Mouse (Mus musculus) midbrain, embryonic 15.5 days (tissue): ENCODE results near the gene Cox14. TPM values are rescaled to one million over a fixed set of nuclear protein-coding genes. Genes with fewer than 3 reads are reported as not detected.

ENCODE experiments used
- ATAC-seq: fragments of 200-750 bp; cut with Nextera tagmentation; replicated peaks from 2 replicates; pipeline ENCODE4 v1.8.0; 2017; ENCODE audit warnings: moderate TSS enrichment
- H3K27ac ChIP-seq: fragments of 300-500 bp; sonication (generic); 2 replicates; pipeline ENCODE4 v1.5.1; 2015; ENCODE audit warnings: mild to moderate bottlenecking, inconsistent platforms
- H3K27me3 ChIP-seq: fragments of 300-500 bp; sonication (generic); replicated peaks from 2 replicates; pipeline ENCODE4 v1.6.1; 2015; ENCODE audit warnings: inconsistent platforms
- H3K36me3 ChIP-seq: fragments of 300-500 bp; sonication (generic); replicated peaks from 2 replicates; pipeline ENCODE4 v1.6.1; 2015; ENCODE audit warnings: inconsistent platforms
- H3K4me1 ChIP-seq: fragments of 300-500 bp; sonication (generic); 2 replicates; pipeline ENCODE4 v1.6.1; 2015; ENCODE audit warnings: inconsistent platforms
- H3K4me2 ChIP-seq: fragments of 300-500 bp; sonication (generic); 2 replicates; pipeline ENCODE4 v1.6.1; 2015; ENCODE audit warnings: inconsistent platforms, mild to moderate bottlenecking, moderate library complexity
- H3K4me3 ChIP-seq: fragments of 300-500 bp; sonication (generic); 2 replicates; pipeline ENCODE4 v1.5.1; 2015; ENCODE audit warnings: mild to moderate bottlenecking, inconsistent platforms
- H3K9ac ChIP-seq: fragments of 300-500 bp; sonication (generic); 2 replicates; pipeline ENCODE4 v1.6.1; 2015; ENCODE audit warnings: mild to moderate bottlenecking, inconsistent platforms
- H3K9me3 ChIP-seq: fragments of 300-500 bp; sonication (generic); 2 replicates; pipeline ENCODE4 v1.6.1; 2016; ENCODE audit warnings: inconsistent platforms
- WGBS: fragments of 180-500 bp; shearing (Covaris S2); methylation state at CpG from one replicate; pipeline ENCODE4 v1.1.7; 2015; ENCODE audit warnings: mixed read lengths; 5-methylcytosine and 5-hydroxymethylcytosine counted together
- polyA plus RNA-seq: library from polyadenylated mRNA; unstranded; fragments of >200 nt; fragmentation: Nextera tagmentation; extraction: Ambion mirVana; gene quantifications from 2 replicates; pipeline ENCODE4 v1.2.1, GENCODE M21; 2015

Cox14 gene
- polyA plus RNA-seq, 1 experiment from 2014 or later = 150 TPM

DNA sequence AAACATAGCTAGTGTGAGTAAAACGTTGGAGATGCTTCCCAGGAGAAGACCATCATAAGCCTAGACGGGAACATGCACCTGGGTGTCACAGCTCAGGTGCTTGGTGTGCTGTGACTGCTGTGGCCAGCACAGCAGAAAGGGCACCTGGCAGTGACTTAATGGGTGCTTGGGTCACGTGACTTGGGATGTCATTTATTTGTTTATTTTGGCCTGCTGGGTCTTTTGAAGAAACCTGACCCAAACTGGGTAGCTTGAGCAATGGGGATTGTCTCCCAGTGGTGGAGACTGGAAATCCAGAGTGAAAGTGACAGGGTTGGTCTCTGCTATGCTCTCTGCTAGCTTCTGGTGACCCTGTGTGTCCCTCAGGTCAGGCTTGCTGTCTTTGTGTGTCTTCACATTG lies 13.9 kb upstream of the Cox14 start:
- Histone ChIP-seq H3K9ac (no peak overlapping the region), H3K4me1 (peaks cover 10% of the 10 kb centered on the region), H3K4me2 (no peak overlapping the region), H3K4me3 (no peak overlapping the region), H3K9me3 (no peaks in the 10 kb centered on the region), H3K27me3 (no peaks in the 10 kb centered on the region), H3K36me3 (peaks cover 59% of the 10 kb centered on the region), H3K27ac (no peak overlapping the region)
- WGBS = 86% methylated on average over 3 of the region's 3 CpGs
- no peak for ATAC-seq

DNA sequence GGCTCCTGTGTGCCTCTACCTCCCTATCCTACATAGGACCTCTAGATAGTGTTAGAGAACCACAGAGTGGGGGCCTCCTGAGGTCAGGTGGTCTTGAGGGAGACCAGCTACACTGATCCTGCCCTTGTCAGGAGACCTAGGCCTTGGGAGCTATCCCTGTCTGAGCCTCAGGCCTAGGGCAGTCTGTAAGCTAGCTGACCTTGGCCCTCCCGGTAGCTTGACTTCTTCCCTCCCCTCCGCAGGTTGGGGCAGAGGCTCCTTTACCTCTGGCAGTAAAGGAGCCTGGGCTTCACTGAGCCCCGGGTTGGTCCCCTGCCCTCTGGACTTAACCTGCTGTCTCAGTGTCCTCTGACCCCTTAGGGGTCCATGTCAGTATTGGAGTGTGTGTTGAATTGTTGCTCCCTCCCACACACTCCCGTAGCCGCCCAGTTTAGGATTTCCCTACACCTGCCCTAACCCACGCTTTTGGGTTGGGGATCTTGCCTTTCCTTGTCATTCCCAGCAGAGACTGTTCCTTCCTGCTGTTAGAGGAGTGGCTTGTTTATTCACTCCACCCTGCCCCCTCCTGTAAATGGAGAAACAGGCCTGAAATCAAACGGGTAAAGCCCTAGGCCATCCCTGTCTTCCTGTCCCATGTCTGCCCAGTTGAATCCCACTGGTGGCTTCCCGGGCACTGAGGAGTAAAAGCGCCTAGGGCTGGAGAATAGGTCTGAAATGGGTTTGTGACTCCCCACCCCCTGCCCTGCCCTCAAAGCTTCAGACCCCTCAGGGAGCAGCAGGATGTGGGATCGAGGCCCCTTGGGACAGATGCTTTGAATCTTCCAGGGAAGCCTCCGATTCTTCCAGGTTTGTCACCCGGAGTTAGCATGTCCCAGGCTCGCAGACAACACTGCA lies 12.5 kb upstream of the Cox14 start:
- no peaks in the 10 kb centered on the region for H3K9me3 ChIP-seq
- H3K9ac ChIP-seq = no peak overlapping the region
- H3K4me2 ChIP-seq = no peak overlapping the region
- H3K27ac ChIP-seq = peak overlapping the region; percentile 67; the same call in 1 of the 2 replicates
- ATAC-seq = no peak
- peaks cover 48% of the 10 kb centered on the region for H3K36me3 ChIP-seq
- no peaks in the 10 kb centered on the region for H3K27me3 ChIP-seq
- peaks cover 12% of the 10 kb centered on the region for H3K4me1 ChIP-seq
- no peak overlapping the region for H3K4me3 ChIP-seq
- 63% methylated on average over 13 of the region's 13 CpGs for WGBS

DNA sequence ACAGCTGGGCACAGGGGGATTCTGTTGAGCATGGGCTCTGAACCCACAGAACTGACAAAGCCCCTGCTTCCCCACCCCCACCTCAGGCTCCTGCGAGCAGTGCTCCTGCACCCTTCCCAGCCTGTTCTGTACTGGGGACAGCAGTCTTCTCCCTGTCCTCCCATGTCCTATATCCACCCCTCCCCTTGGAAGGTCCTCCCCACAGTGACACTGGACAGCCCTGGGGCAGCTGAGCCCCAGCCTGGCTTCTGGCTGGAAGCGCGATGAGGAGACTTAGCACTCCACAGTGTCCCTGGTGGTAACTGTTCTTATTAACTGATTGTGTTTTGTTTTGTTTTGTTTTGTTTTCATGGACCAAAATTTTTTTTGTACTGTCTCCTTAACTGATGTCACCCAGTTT lies 11.8 kb upstream of the Cox14 start:
- Histone ChIP-seq H3K4me3 (no peak overlapping the region), H3K27me3 (no peaks in the 10 kb centered on the region), H3K9me3 (no peaks in the 10 kb centered on the region), H3K27ac (peak overlapping the region; percentile 67; the same call in 1 of the 2 replicates), H3K36me3 (peaks cover 41% of the 10 kb centered on the region), H3K9ac (no peak overlapping the region), H3K4me2 (no peak overlapping the region), H3K4me1 (peaks cover 12% of the 10 kb centered on the region)
- no peak for ATAC-seq
- WGBS = 86% methylated on average over 3 of the region's 3 CpGs

DNA sequence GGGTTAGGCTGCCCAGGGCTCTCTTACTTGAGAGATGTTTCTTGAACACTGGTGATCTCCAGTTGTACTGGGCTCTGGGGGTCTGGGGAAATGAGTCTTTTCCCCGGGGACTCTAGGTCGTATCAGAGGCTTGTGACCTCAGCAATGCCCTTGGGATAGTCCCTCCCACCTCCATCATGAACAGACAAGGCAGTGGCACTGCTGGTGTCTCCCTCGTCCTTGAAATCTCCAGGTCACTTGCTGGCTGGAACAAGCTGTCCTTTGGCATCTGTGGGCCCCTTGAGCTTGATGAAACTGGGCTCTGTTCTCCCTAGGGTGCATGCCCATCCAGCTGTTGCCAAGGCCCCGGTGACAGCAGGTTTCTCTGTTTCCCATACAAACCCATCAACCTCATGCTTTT lies 11.2 kb upstream of the Cox14 start:
- no peak; the same call in 1 of the 2 replicates for ATAC-seq

DNA sequence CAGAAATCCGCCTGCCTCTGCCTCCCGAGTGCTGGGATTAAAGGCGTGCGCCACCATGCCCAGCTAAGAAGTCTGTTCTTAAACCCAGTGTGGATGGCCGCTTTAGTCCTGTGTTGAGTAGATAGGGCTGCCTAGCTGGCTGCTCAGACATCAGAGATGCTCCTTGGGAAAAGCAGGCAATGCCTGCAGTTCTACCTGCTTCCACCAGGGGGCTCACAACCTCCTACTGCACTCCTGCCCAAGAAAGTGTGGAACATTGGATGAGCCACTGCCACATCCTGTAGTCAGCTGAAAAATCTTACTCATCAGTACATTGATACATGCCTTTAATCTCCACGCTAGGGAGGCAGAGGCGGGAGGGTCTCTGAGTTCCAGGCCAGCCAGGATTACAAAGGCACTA lies 10.6 kb upstream of the Cox14 start:
- H3K36me3 ChIP-seq = peaks cover 31% of the 10 kb centered on the region
- peak; percentile 48; the same call in 1 of the 2 replicates for ATAC-seq
- no peak overlapping the region for H3K4me3 ChIP-seq
- H3K9me3 ChIP-seq = no peaks in the 10 kb centered on the region
- H3K9ac ChIP-seq = no peak overlapping the region
- no peaks in the 10 kb centered on the region for H3K27me3 ChIP-seq
- H3K4me1 ChIP-seq = peaks cover 12% of the 10 kb centered on the region
- H3K4me2 ChIP-seq = no peak overlapping the region
- H3K27ac ChIP-seq = peak overlapping the region; percentile 66
- 51% methylated on average over 7 of the region's 7 CpGs for WGBS

More for the DNA sequence above, 11.2 kb upstream of the Cox14 start:
- Histone ChIP-seq H3K27ac (peak overlapping the region; percentile 67), H3K36me3 (peaks cover 37% of the 10 kb centered on the region), H3K9ac (no peak overlapping the region), H3K4me1 (peaks cover 12% of the 10 kb centered on the region), H3K27me3 (no peaks in the 10 kb centered on the region), H3K4me3 (no peak overlapping the region), H3K9me3 (no peaks in the 10 kb centered on the region), H3K4me2 (no peak overlapping the region)
- 72% methylated on average over 4 of the region's 4 CpGs for WGBS

DNA sequence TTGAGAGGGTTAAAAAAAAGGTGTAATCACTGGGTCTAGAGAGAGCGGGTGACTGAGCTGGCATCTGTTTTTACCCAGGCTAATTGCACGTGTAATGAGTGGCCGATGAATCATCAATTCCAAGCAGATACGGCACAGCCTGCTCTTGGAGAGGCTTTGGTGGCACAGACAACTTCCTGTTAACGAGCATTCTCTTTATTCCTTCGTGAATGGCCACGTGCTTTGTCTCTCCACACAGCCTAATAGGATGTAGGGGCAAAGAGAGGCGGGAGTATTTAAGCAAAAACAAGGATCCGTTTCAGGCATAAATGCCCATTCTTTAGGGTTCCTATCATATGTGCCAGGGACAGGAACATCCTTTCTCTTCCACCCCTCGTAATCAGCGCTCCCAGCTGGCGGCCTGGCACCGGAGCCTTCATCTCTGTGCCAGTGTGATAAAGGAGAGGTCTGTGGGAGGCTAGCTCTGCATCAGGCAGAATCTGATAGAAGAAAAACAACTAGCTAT lies 10.0 kb upstream of the Cox14 start:
- WGBS = 61% methylated on average over 13 of the region's 13 CpGs
- Histone ChIP-seq H3K9ac (no peak overlapping the region), H3K4me1 (peaks cover 12% of the 10 kb centered on the region), H3K27ac (peak overlapping the region; percentile 66), H3K4me3 (no peak overlapping the region), H3K9me3 (no peaks in the 10 kb centered on the region), H3K27me3 (no peaks in the 10 kb centered on the region), H3K36me3 (peaks cover 27% of the 10 kb centered on the region), H3K4me2 (no peak overlapping the region)
- ATAC-seq = peak; percentile 16; the same call in 1 of the 2 replicates

DNA sequence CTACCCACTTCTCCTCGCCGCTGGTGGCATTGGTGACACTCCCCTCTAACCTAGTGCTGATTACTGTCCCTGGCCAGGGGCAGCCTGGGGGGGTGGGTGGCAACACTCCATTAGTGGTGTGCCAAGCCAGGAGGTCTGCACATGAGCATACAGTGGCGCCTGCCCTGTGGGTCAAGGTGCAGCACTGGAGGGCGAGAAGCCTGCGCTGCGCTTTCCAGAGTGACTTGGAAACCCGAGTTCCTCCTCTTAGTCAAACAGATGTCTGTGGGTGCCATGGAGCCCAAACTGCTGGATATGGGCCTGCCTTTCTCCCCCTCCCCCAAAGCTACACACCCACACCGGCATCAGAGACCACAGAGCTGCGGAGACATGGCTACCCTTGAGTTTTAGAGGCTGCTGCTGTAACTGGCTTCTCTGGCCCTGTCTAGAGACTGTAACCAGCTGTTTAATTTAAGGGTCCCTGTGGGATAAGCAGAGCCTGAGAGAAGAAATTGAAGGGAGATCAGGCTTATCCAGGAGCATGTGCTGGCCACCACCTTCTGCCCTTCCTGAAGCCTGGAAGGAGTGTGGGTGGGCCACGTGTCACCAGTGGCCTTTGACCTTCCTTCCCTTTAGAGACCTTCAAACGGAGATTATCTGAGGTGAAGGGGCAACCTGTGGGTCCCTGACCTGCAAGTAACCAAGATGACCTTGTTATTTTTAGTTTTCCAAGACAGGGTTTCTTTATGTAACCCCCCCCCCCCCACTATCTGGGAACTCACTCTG lies 9.3 kb upstream of the Cox14 start:
- peaks cover 24% of the 10 kb centered on the region for H3K36me3 ChIP-seq
- 0 out of 2 replicates have a peak, but pooled peaks have one; percentile 10 for ATAC-seq
- no peaks in the 10 kb centered on the region for H3K9me3 ChIP-seq
- no peaks in the 10 kb centered on the region for H3K27me3 ChIP-seq
- WGBS = 75% methylated on average over 11 of the region's 11 CpGs
- peak overlapping the region; percentile 66 for H3K27ac ChIP-seq
- H3K4me1 ChIP-seq = peaks cover 12% of the 10 kb centered on the region
- no peak overlapping the region for H3K4me2 ChIP-seq
- no peak overlapping the region for H3K9ac ChIP-seq
- no peak overlapping the region for H3K4me3 ChIP-seq

DNA sequence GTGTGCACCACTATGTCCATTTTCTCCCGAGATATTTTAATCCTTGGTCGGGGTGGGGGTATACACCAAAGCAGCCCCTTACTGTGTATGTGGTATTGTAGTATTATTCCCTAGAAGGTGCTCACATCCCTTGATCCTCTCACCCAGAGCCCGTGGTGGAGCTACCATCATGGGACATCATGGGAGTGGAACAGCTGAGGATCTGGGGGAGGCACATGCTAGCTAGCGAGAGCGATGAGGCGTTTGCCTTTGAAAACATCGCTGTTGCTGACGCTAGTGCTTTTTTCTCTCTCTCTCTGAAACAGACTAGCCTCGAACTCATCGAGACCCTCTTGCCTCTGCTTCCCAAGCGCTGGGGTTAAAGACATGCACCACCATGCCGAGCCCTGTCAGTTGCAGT lies 8.6 kb upstream of the Cox14 start:
- Histone ChIP-seq H3K4me2 (no peak overlapping the region), H3K27me3 (no peaks in the 10 kb centered on the region), H3K9ac (no peak overlapping the region), H3K4me3 (no peak overlapping the region), H3K27ac (no peak overlapping the region), H3K4me1 (peaks cover 12% of the 10 kb centered on the region), H3K9me3 (no peaks in the 10 kb centered on the region), H3K36me3 (peaks cover 17% of the 10 kb centered on the region)
- WGBS = 87% methylated on average over 12 of the region's 12 CpGs
- no peak for ATAC-seq

DNA sequence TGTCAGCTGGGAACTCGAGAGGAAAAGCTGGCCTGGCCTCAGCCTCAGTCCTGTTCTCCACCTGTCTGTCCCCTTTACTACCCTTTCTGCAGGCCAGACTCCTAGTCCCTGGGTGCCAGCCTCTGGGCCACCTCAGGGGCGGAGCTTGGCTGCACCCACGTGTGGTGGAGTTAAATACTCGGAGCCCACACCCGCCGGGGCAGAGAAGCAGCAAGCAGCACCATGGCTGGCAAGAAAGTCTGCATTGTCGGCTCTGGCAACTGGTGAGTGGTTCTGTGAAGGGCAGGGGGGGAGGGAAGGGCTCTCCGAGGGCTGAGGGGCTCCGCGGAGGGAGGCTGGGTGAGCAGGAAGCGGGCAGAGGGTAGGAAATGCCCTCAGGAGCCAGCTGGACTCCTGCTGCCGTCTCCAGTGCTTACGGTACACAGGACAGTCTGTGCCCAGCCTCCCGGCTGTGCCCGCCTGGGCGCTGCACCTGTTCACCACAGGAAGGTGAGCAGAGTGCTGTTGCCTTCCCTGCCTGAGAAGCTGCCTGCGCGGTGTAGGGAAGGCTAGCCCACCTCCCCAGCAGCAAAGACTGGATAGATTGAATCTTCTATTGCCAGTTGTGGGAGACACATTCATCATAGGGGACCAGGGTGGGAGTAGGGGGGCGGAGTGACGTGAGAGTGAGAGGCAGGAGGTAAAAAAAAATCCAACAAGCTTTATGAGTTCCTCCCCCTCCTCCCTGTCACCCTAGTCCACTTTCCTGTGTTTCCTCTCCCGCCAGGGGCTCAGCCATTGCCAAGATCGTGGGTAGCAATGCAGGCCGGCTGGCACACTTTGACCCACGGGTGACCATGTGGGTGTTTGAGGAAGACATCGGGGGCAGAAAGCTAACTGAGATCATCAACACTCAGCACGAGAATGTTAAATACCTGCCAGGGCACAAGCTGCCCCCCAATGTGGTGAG lies 7.8 kb upstream of the Cox14 start, which contains the start of gene Gpd1:
Gene Gpd1, plus strand, starts transcription at position 130 of the 949 bp plus-strand sequence.
- Histone ChIP-seq H3K4me2 (no peak within 1 kb of the TSS), H3K36me3 (peaks cover 17% of the 10 kb centered on the region; the same call in 1 of the 2 replicates), H3K9me3 (no peaks in the 10 kb centered on the region), H3K9ac (no peak within 1 kb of the TSS), H3K27ac (peak within 1 kb of the TSS; percentile 66; the same call in 1 of the 2 replicates), H3K4me1 (peaks cover 12% of the 10 kb centered on the region), H3K4me3 (no peak within 1 kb of the TSS), H3K27me3 (no peaks in the 10 kb centered on the region)
- no peak for ATAC-seq
- WGBS = 68% methylated on average over 26 of the region's 26 CpGs

DNA sequence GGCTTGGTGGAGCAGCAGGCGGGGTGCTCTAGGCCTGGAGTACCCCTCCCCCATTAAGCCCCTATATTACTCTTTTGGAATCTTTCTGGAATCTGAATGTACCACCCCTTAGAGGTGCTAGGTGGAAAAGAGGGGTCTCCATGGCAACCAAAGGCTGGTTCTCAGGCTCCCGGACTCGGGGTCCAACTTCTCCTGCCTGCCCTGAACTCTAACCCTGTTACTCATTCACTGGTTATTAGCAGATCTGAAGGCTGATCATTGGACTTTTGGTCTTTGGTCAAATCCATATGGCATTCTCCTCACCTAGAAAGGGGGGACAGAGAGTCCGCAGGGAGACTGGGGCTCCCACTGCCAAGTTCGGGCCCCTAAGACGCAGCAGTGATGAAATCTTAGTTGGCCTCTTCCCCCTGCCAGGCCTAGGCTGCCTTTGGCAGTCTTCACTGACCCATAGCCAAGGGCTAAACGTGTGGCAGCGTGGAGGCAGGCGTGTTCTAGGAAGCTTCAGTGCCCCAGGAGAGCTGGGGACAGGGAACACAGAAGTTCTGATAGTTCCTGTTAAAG lies 6.9 kb upstream of the Cox14 start:
- Histone ChIP-seq H3K9me3 (no peaks in the 10 kb centered on the region), H3K4me1 (peaks cover 14% of the 10 kb centered on the region), H3K4me3 (no peak overlapping the region), H3K9ac (no peak overlapping the region), H3K27me3 (no peaks in the 10 kb centered on the region), H3K4me2 (no peak overlapping the region), H3K36me3 (peaks cover 13% of the 10 kb centered on the region; the same call in 1 of the 2 replicates), H3K27ac (no peak overlapping the region)
- 78% methylated on average over 9 of the region's 9 CpGs for WGBS
- no peak for ATAC-seq

DNA sequence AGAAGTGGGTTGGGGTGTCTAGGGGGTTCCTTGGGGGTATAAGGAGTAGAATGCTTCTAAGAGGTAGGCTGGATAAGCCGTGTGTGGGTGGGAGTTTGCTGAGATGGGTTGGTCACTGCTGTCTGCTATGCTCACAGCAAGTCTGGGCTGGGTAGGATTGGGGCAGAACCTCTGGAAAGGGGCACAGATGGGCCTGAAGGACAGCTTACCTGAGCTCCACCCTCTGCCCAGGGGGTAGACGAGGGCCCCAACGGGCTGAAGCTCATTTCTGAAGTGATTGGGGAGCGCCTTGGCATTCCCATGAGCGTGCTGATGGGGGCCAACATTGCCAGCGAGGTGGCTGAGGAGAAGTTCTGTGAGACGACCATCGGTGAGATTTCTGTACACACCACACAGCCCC lies 5.6 kb upstream of the Cox14 start:
- 79% methylated on average over 8 of the region's 8 CpGs for WGBS
- no peak overlapping the region for H3K4me2 ChIP-seq
- no peaks in the 10 kb centered on the region for H3K27me3 ChIP-seq
- H3K9ac ChIP-seq = no peak overlapping the region
- no peaks in the 10 kb centered on the region for H3K9me3 ChIP-seq
- H3K27ac ChIP-seq = no peak overlapping the region
- no peak overlapping the region for H3K4me3 ChIP-seq
- no peak for ATAC-seq
- peaks cover 13% of the 10 kb centered on the region; the same call in 1 of the 2 replicates for H3K36me3 ChIP-seq
- H3K4me1 ChIP-seq = peaks cover 27% of the 10 kb centered on the region
